Mouse (Mus musculus) megakaryocyte, embryonic 14.5 days (primary cell): Measurements from ENCODE around the gene Flrt1.

Experiments used
- FLI1 ChIP-seq: IDR thresholded peaks from 2 replicates; pipeline ENCODE4 v1.6.1; 2012; ENCODE audit warnings: low read length, inconsistent platforms, mixed read lengths
- GATA1 ChIP-seq: IDR thresholded peaks from 3 replicates; pipeline ENCODE4 v1.6.1; 2012; ENCODE audit warnings: mixed read lengths, low read length, inconsistent platforms, borderline replicate concordance

DNA sequence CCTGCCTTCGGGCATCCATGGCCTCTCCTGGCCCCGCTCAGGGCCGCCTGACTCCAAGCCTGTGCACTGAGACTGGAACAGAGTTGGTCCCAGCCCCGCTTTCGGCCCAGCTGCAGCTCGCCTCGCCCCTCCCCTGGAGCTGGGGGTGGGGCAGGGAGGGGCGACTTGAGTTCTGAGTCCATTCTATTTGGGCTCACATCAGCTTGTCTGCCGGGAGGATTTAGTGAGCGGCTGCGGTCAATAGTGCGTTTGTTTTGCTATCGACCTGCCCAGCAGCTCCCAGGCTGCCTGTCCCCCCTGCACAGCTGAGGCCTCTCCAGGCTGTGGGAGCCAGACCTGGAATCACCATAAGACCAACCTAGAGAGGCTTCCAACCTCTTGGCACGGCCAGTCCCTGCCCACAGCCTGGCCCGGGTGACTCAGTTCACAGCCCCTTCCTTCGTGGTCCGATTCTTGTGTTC lies 29.1 kb upstream of the Flrt1 start:
- TF ChIP-seq GATA1 = no peak
- TF ChIP-seq FLI1 = no peak
